Mouse (Mus musculus): ENCODE measurements at regions not wholly inside any gene's neighbourhood (a gene's known extent, or its start where the extent isn't known, plus 50 kb on each side); places are given as distances from the start of the nearest gene placed in this dataset.

DNA sequence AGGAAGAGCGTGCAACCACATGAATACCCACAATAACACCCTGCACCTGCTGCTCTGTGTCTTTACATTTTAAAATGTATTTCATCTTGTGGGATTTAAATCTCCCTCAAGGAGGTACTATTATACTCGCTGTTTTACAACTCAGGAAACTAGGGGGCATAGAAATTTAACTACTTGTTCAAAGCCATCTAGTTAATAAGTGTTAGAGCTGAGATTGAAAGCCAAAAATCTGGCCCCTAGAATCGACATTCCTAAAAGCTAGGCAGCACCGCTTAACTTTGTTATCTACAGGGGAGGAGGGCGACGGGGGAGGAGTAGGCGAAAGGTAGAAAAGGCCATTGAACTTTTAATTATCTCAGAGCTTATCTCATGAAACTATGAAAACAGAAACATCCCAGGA lies 93.3 kb downstream of the Spry2 start:
- TF ChIP-seq CTCF (IDR thresholded peaks at IDR 0.05; ENCODE audit: borderline replicate concordance, extremely low read depth, insufficient read depth, insufficient read length) (no peak), POLR2A (IDR thresholded peaks at IDR 0.05; ENCODE audit: borderline replicate concordance, extremely low read depth, insufficient read depth, insufficient read length, poor library complexity, severe bottlenecking) (no peak)

Data from brain, embryonic 14.5 days (tissue).